Mouse (Mus musculus) neural tube, embryonic 13.5 days (tissue): ENCODE data around the gene Rpl36-ps4. TPM values are rescaled to one million over a fixed set of nuclear protein-coding genes. Genes with fewer than 3 reads are reported as not detected.
A peak's percentile ranks its signal among the peaks of the same experiment; 100 is the strongest.
"Not testable (repeated sequence)": the region's sequence is repeated elsewhere in the genome, so short reads cannot be mapped to it uniquely, and the experiment has no call there.

ENCODE experiments used
- ATAC-seq: fragments of 200-750 bp; cut with Nextera tagmentation; 2 replicates; pipeline ENCODE4 v1.8.0; 2017; ENCODE audit warnings: low read depth, mild to moderate bottlenecking, moderate TSS enrichment, moderate library complexity
- H3K27ac ChIP-seq: fragments of 300-500 bp; sonication (generic); replicated peaks from 2 replicates; pipeline ENCODE4 v1.5.1; 2015; ENCODE audit warnings: moderate library complexity, mild to moderate bottlenecking, inconsistent platforms
- H3K27me3 ChIP-seq: fragments of 300-500 bp; sonication (generic); 2 replicates; pipeline ENCODE4 v1.6.1; 2015; ENCODE audit warnings: mild to moderate bottlenecking, inconsistent platforms
- H3K36me3 ChIP-seq: fragments of 300-500 bp; sonication (generic); 2 replicates; pipeline ENCODE4 v1.6.1; 2015; ENCODE audit warnings: mild to moderate bottlenecking, inconsistent platforms
- H3K4me1 ChIP-seq: fragments of 300-500 bp; sonication (generic); replicated peaks from 2 replicates; pipeline ENCODE4 v1.6.1; 2015; ENCODE audit warnings: inconsistent platforms
- H3K4me2 ChIP-seq: fragments of 300-500 bp; sonication (generic); 2 replicates; pipeline ENCODE4 v1.6.1; 2015; ENCODE audit warnings: inconsistent platforms, mild to moderate bottlenecking, moderate library complexity
- H3K4me3 ChIP-seq: fragments of 300-500 bp; sonication (generic); 2 replicates; pipeline ENCODE4 v1.5.1; 2015; ENCODE audit warnings: mild to moderate bottlenecking, inconsistent platforms
- H3K9ac ChIP-seq: fragments of 300-500 bp; sonication (generic); 2 replicates; pipeline ENCODE4 v1.6.1; 2015; ENCODE audit warnings: moderate library complexity, mild to moderate bottlenecking, inconsistent platforms
- H3K9me3 ChIP-seq: fragments of 300-500 bp; sonication (generic); 2 replicates; pipeline ENCODE4 v1.6.1; 2016; ENCODE audit warnings: inconsistent platforms
- WGBS: fragments of 180-500 bp; shearing (Covaris S2); methylation state at CpG from one replicate; pipeline ENCODE4 v1.1.7; 2015; 5-methylcytosine and 5-hydroxymethylcytosine counted together
- polyA plus RNA-seq: library from polyadenylated mRNA; unstranded; fragments of >200 nt; fragmentation: Nextera tagmentation; extraction: Ambion mirVana; gene quantifications from 2 replicates; pipeline ENCODE4 v1.2.1, GENCODE M21; 2015

Gene Rpl36-ps4
- polyA plus RNA-seq, 1 experiment from 2014 or later = not detected

DNA sequence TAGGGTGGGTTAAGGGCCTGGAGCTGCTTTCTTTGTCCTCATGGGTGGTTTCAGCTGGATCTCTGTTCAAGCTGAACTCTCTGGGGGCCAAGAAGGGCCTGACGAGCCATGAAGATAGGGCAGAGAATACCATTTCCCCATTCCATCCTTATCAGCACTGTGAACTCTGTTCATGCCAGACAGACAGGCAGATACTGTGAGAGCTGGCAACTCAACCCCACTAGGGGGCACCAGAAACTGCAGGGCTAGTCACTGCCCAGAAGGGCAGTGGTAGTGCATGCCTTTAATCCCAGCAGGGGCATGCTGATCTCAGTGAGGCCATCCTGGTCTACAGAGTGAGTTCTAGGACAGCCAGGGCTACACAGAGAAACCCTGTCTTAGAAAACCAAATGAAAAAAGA lies 38.2 kb upstream of the Rpl36-ps4 start:
- ATAC-seq = no peak
- H3K36me3 ChIP-seq = no peaks in the 10 kb centered on the region
- 72% methylated on average over 1 of the region's 1 CpGs for WGBS
- no peak overlapping the region for H3K4me2 ChIP-seq
- peaks cover 6% of the 10 kb centered on the region; the same call in 1 of the 2 replicates for H3K27me3 ChIP-seq
- H3K27ac ChIP-seq = no peak overlapping the region
- peaks cover 24% of the 10 kb centered on the region for H3K4me1 ChIP-seq
- no peaks in the 10 kb centered on the region for H3K9me3 ChIP-seq
- H3K9ac ChIP-seq = no peak overlapping the region
- no peak overlapping the region for H3K4me3 ChIP-seq

GRCm38 (mm10) chr17:87897175-87897574 lies 23.6 kb upstream of the Rpl36-ps4 start:
- Histone ChIP-seq H3K27ac (peak overlapping the region; percentile 25), H3K9ac (no peak overlapping the region), H3K4me1 (peaks cover 16% of the 10 kb centered on the region), H3K36me3 (no peaks in the 10 kb centered on the region), H3K9me3 (no peaks in the 10 kb centered on the region), H3K4me2 (no peak overlapping the region), H3K4me3 (no peak overlapping the region), H3K27me3 (no peaks in the 10 kb centered on the region)
- ATAC-seq = no peak; the same call in 1 of the 2 replicates
- WGBS = 46% methylated on average over 6 of the region's 6 CpGs

GRCm38 (mm10) chr17:87900677-87901076 lies 20.1 kb upstream of the Rpl36-ps4 start:
- Histone ChIP-seq H3K27me3 (no peaks in the 10 kb centered on the region), H3K9me3 (no peaks in the 10 kb centered on the region), H3K4me1 (peaks cover 28% of the 10 kb centered on the region), H3K4me3 (no peak overlapping the region), H3K9ac (0 out of 2 replicates have a peak overlapping the region, but pooled peaks have one; percentile 17), H3K36me3 (no peaks in the 10 kb centered on the region), H3K27ac (no peak overlapping the region), H3K4me2 (no peak overlapping the region)
- 0 out of 2 replicates have a peak, but pooled peaks have one; percentile 38 for ATAC-seq
- 67% methylated on average over 4 of the region's 4 CpGs for WGBS

DNA sequence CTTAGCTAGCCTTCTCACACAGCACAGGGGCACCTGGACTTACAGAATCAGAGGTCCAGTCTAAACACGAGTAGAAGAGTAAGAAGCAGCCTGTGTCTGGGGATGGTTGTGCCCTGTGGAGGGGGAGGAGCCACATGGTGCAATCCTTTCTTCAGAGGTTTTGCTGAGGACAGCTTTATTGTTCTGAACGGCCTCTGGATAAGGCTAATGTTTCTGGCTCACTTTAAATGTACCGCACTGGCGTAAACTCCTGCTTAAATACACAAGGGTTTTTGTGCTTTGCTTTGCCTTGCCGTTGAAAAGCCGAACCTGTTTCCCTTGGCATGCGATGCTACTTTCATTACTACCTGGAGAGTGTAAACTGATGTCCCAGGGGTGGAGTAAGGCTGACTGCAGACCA lies 19.6 kb upstream of the Rpl36-ps4 start:
- H3K4me2 ChIP-seq = no peak overlapping the region
- H3K4me3 ChIP-seq = no peak overlapping the region
- no peak overlapping the region for H3K27ac ChIP-seq
- H3K4me1 ChIP-seq = peaks cover 28% of the 10 kb centered on the region
- H3K9ac ChIP-seq = 0 out of 2 replicates have a peak overlapping the region, but pooled peaks have one; percentile 17
- no peaks in the 10 kb centered on the region for H3K36me3 ChIP-seq
- no peak for ATAC-seq
- whole genome bisulfite sequencing = 21% methylated on average over 7 of the region's 7 CpGs
- H3K27me3 ChIP-seq = no peaks in the 10 kb centered on the region
- no peaks in the 10 kb centered on the region for H3K9me3 ChIP-seq

GRCm38 (mm10) chr17:87903213-87903612 lies 17.6 kb upstream of the Rpl36-ps4 start:
- H3K4me3 ChIP-seq = no peak overlapping the region
- H3K27ac ChIP-seq = peak overlapping the region; percentile 46
- peak; percentile 49 for ATAC-seq
- H3K36me3 ChIP-seq = no peaks in the 10 kb centered on the region
- peaks cover 6% of the 10 kb centered on the region; the same call in 1 of the 2 replicates for H3K9me3 ChIP-seq
- no peak overlapping the region for H3K9ac ChIP-seq
- no peaks in the 10 kb centered on the region for H3K27me3 ChIP-seq
- 18% methylated on average over 6 of the region's 6 CpGs for WGBS
- H3K4me2 ChIP-seq = no peak overlapping the region
- H3K4me1 ChIP-seq = peaks cover 21% of the 10 kb centered on the region

GRCm38 (mm10) chr17:87903725-87904124 lies 17.1 kb upstream of the Rpl36-ps4 start:
- peak; percentile 47 for ATAC-seq
- H3K4me1 ChIP-seq = peaks cover 21% of the 10 kb centered on the region
- no peak overlapping the region for H3K4me3 ChIP-seq
- 92% methylated on average over 8 of the region's 8 CpGs for WGBS
- peak overlapping the region; percentile 46 for H3K27ac ChIP-seq
- H3K36me3 ChIP-seq = no peaks in the 10 kb centered on the region
- no peaks in the 10 kb centered on the region for H3K27me3 ChIP-seq
- no peak overlapping the region for H3K9ac ChIP-seq
- peaks cover 6% of the 10 kb centered on the region; the same call in 1 of the 2 replicates for H3K9me3 ChIP-seq
- no peak overlapping the region for H3K4me2 ChIP-seq

GRCm38 (mm10) chr17:87915386-87915785 lies 5.4 kb upstream of the Rpl36-ps4 start:
- Histone ChIP-seq H3K27me3 (no peaks in the 10 kb centered on the region), H3K9ac (no peak overlapping the region), H3K4me2 (no peak overlapping the region), H3K4me1 (no peaks in the 10 kb centered on the region), H3K36me3 (no peaks in the 10 kb centered on the region), H3K27ac (no peak overlapping the region), H3K9me3 (peaks cover 16% of the 10 kb centered on the region), H3K4me3 (no peak overlapping the region)
- ATAC-seq = no peak
- 86% methylated on average over 3 of the region's 3 CpGs for WGBS

GRCm38 (mm10) chr17:87918121-87918520 lies 2.7 kb upstream of the Rpl36-ps4 start:
- no peaks in the 10 kb centered on the region for H3K27me3 ChIP-seq
- H3K9ac ChIP-seq = no peak overlapping the region
- no peaks in the 10 kb centered on the region for H3K36me3 ChIP-seq
- H3K4me1 ChIP-seq = no peaks in the 10 kb centered on the region
- no peak overlapping the region for H3K4me3 ChIP-seq
- no peak for ATAC-seq
- H3K9me3 ChIP-seq = no peaks in the 10 kb centered on the region
- no peak overlapping the region for H3K4me2 ChIP-seq
- 79% methylated on average over 5 of the region's 5 CpGs for WGBS
- H3K27ac ChIP-seq = no peak overlapping the region

- 86% methylated on average over 10 of the region's 10 CpGs for WGBS
- Histone ChIP-seq H3K27ac (no peak overlapping the region), H3K9ac (no peak overlapping the region), H3K4me2 (no peak overlapping the region), H3K4me3 (no peak overlapping the region), H3K27me3 (no peaks in the 10 kb centered on the region), H3K4me1 (no peaks in the 10 kb centered on the region), H3K36me3 (no peaks in the 10 kb centered on the region), H3K9me3 (no peaks in the 10 kb centered on the region)
- no peak for ATAC-seq
Observed at GRCm38 (mm10) chr17:87934326-87934725, 13.5 kb downstream of the Rpl36-ps4 start.

DNA sequence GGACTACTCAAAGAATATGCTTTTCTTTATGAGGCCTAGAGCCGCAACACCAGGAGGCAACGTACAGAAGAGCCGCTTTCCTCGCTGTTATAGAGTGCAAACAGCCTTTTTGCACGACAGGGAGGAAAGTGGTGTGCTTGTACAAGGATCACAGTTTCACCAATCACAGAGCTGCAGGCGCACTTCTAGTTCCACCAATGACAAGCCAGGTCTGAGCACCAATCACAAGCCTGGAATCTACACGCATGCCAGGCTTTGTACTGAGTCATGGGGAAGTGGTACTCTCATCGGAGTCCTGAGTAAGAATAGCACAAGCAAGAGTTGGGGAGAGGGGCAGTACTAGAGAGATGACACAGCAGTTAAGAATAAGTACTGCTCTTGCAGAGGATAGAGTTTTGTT lies 14.0 kb downstream of the Rpl36-ps4 start:
- 91% methylated on average over 8 of the region's 8 CpGs for WGBS
- H3K36me3 ChIP-seq = no peaks in the 10 kb centered on the region

GRCm38 (mm10) chr17:87936156-87936555 lies 15.4 kb downstream of the Rpl36-ps4 start:
- Histone ChIP-seq H3K4me2 (no peak overlapping the region), H3K9ac (no peak overlapping the region), H3K27me3 (no peaks in the 10 kb centered on the region), H3K36me3 (no peaks in the 10 kb centered on the region), H3K9me3 (no peaks in the 10 kb centered on the region), H3K4me1 (no peaks in the 10 kb centered on the region), H3K27ac (no peak overlapping the region), H3K4me3 (no peak overlapping the region)
- ATAC-seq = no peak
- 89% methylated on average over 4 of the region's 4 CpGs for WGBS

More for the DNA sequence above, 14.0 kb downstream of the Rpl36-ps4 start:
- no peak overlapping the region for H3K4me3 ChIP-seq
- ATAC-seq = no peak
- no peak overlapping the region for H3K9ac ChIP-seq
- H3K4me2 ChIP-seq = no peak overlapping the region
- no peaks in the 10 kb centered on the region for H3K4me1 ChIP-seq
- no peaks in the 10 kb centered on the region for H3K27me3 ChIP-seq
- no peak overlapping the region for H3K27ac ChIP-seq
- no peaks in the 10 kb centered on the region for H3K9me3 ChIP-seq

DNA sequence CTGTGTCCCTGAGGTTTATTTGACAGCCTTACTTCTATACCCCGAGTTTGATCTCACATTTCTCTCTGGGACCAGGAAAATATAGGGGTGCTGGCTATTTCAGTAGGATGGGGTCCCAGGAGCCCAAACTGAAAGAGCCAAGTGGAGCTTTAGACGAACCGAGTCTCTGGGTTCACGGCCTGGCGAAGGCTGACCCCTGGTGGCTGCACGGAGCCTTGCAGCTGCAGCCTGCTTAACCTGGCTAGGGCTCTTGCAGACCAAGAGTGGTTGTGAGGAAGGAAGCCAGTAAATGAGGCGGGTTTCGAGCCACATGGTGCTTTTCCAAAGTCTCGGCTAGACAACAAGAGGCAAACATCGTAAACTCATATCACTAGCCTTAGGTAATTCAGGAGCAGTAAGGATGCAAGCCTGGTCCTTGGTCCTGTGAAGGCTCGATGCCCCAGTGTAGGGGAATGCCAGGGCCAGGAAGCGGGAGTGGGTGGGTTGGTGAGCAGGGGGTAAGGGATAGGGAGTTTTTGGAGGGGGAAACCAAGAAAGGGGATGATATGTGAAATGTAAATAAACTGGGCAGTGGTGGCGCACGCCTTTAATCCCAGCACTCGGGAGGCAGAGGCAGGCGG lies 28.3 kb downstream of the Rpl36-ps4 start:
- Histone ChIP-seq H3K4me2 (no peak overlapping the region), H3K9ac (no peak overlapping the region), H3K27ac (no peak overlapping the region), H3K27me3 (no peaks in the 10 kb centered on the region), H3K9me3 (no peaks in the 10 kb centered on the region), H3K4me3 (no peak overlapping the region), H3K4me1 (no peaks in the 10 kb centered on the region), H3K36me3 (no peaks in the 10 kb centered on the region)
- WGBS = 41% methylated on average over 16 of the region's 16 CpGs
- peak; percentile 53; the same call in 1 of the 2 replicates for ATAC-seq

DNA sequence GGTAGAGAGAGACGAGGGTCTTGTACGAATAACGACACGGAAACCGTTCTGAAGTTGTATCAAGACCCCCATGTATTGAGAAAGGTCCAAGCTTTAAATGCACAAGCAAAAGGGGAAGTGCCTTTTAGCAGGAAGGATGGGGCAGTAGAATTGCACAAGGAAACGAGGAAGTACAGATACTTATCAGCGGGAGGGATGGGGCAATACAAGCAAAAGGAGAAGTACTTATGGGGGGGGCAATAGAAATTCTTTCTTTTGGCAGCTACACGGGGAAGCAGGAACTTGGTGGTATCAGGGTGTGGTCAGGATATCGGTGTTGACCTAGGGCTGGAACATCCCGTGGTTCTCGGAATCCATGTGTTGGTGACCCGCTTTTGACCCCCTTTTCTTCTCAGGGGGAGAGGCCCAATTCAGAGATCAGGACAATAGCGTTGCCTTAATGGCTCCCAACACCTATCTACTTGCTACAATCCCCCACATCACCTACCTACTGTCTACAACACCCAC lies 33.9 kb downstream of the Rpl36-ps4 start:
- H3K4me1 ChIP-seq, H3K4me2 ChIP-seq, H3K27ac ChIP-seq, ATAC-seq, H3K9me3 ChIP-seq, H3K9ac ChIP-seq, H3K36me3 ChIP-seq, H3K4me3 ChIP-seq, H3K27me3 ChIP-seq: not testable (repeated sequence)
- WGBS = 89% methylated on average over 13 of the region's 13 CpGs
